Mouse (Mus musculus) CD4-positive, CD25-positive, alpha-beta regulatory T cell, adult 2 months (primary cell): ENCODE measurements around the gene Frem3.

Experiments
- DNase-seq: peaks from one replicate; pipeline ENCODE4 v3.0.0-alpha.2; 2012; ENCODE audit warnings: low read depth, low spot score

Frem3 gene

DNA sequence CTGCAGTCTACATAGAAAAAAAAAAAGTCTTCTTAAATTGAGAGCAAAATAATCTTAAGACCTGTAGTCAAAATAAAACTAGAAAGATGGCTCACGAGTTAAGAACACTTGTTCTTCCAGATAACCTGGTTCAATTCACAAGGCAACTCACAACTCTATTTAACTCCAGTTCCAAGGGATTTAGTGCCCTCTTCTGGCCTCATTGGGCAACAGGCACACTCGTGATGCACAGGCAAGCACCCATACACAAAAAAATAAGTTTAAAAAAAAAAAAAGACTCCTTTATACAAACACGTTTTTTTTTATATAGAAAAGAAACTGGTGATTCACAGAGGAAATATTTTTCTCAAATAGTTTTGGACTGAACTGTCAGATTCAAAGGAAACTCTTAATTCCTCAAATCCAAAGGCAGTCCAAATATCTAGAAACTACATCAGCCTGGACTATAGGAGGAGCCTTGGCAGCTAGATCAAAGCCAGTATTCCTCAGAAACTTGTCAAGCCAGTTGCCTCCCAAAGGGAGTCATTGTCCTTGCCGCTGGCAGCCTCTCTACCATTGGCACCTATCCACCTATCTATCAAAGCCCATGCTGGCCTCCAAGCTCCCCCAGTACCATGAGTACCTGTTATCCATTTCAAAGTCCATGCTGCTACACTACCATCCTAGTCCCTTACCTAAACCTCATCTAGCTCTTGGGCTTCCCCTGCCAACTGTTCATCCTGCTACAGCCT, 100.0 kb downstream of the Frem3 start:
- peak; percentile 27 for DNase-seq

DNA sequence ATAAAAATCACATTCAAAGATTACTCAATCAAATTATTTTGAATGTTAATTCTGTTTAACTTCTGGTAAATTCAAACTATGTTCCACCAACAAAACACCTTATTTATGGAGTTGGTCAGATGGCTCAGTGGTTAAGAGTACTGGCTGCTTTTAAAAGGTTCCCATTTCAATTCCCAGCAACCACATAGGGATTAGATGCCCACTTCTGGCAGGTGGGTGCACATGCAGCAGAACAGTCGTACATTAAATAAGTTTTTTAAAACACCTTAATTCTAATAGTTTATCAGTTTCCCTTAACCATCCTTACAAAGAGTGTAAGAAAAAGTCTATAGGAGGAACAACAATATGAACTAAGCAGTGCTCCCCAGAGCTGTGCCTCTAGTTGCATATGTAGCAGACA, 103.6 kb downstream of the Frem3 start:
- DNase-seq = no peak

DNA sequence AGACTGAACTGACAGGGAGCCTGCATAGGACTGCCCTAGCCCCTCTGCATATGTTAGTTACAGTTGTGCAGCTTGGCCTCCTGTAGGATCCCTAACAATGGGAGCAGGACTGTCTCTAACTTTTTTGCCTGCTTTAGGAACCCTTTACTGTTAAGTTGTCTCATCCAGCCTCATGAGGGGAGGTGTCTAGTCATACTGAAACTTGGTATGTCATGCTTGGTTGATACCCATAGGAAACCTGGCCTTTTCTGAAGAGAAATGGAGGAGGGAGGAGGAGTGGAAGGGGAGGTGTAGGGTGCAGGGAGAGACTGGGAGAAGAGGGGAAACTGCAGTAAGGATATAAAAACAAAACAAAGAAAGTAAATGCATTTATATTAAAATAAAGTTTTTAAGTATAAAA, 121.4 kb downstream of the Frem3 start:
- no peak for DNase-seq

DNA sequence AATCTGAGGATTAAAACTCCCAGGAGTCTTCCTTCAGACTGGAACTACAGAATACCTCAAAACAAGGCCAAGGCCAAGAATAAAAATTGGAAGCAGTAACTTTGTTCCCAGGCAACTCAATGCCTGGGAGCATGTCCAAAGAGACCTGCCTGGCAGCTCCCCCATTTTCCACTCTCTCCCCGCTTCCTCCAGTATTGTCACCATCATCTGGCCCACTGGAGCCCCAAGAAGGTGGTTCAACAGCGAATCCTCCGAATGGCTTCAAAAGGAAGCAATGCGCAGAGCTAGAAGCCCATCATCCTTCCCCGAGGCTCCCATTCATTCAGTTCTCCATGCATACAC, 127.1 kb downstream of the Frem3 start:
- DNase-seq = no peak

DNA sequence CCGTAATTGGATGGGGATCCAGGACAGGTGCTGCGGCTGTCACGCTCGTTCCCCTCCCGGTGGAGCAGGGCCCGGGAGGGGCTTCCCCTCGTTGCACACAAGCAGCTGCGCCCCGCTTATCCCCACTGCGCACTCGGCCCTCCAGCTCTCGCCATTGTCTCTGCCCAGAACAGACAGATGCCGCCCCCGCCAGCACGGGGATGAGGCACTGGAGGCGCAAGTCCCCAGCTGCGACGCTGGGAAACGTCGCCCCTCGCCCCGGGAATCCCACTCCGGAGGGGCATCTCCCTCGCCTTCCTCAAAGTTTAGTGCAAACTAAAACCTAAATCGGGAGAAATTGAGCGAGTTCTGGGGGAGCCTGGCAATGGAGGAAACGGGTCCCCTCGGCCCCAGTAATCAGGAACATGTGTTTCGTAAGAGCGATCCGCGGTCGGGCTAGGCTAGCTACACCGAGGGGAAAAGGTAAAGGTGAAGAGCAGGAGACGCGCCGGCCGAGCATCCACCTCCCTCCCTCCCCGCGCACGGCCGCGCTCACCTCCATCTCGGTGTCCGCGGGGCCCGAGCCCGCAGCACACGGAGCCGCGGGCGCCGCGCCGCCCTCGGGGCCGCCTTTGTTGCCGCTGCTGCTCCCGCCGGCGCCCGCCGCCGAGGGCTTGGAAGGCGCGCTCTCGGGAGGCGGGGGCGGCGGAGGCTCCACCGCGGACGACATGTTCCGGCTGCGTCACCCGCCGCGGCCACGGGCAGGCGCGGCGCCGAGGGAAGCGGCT, 127.7 kb downstream of the Frem3 start:
- DNase-seq = peak; percentile 60

DNA sequence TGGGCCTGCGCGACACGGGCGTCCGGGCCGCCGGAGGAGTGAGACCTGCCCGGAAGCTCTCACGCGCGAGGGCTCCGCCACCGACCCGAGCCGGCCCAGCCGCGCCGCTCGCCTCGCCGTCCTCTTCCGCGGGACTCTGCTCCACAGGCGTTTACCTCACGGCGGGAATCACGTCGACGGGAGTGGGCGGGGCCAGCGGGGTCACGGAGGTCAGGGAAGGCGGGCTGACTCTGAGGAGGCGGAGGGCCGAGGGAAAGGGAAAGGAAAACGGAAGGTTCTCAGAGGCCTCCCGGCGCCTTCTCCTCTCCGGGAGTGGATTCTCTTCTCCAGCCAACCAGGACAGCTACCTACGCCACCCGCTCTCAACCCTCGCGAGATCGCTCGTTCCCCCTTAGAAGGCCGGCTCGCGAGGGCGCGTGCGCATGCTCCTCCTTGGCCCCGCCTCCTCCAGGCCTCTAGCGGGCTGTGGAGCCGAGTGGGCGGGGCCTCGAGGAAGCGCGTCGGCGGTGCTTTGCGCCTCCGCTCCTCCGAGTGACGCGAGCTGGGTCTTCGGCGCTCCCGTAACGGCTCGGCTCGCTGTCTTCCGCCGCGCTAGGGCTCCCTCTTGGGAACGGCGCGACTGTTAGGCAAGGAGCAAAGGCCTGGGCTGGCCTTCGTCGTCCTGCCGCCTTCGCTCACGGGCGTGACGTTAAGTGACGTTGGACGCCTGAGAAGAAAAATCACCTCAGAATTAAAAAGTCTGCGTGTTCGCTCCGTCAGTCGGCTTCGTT, 128.5 kb downstream of the Frem3 start, which contains the start of gene Smarca5:
Gene Smarca5, minus strand, starts transcription at position 343 of the 770 bp plus-strand sequence.
- peak; percentile 97 for DNase-seq

DNA sequence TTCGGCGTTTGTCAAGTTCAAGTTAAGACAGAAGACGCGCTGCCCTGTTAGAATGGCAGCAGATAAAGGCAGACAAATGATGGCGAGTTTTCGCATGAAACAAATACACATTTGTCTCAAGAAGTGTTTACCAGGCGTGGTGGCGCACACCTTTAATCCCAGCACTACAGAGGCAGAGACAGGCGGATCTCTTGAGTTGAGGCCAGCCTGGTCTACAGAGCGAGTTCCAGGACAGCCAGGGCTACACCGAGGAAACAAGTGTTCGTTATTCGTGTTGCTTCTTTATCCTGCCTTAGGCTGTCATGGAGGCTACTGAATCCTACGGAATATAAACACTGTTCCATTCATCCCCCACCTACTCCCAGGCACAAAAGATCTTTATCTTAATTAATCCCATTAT, 129.1 kb downstream of the Frem3 start:
- no peak for DNase-seq
